Mouse (Mus musculus) myocyte (in vitro differentiated cells): ENCODE measurements around the gene Aplp2.

Source experiments
- MAX ChIP-seq: IDR thresholded peaks from one replicate; pipeline ENCODE4 v1.6.1; 2011; ENCODE audit warnings: low read depth, mild to moderate bottlenecking, control low read depth
- MYOD1 ChIP-seq, 3 experiments: IDR thresholded peaks; one replicate each; pipeline ENCODE4 v1.6.1; 2011; ENCODE audit warnings: control low read depth in 2 of 3, low read depth in 2 of 3, mild to moderate bottlenecking in 2 of 3, moderate library complexity in 1 of 3; ENCODE audit not compliant: insufficient read length in 2 of 3, control insufficient read depth in 1 of 3

DNA sequence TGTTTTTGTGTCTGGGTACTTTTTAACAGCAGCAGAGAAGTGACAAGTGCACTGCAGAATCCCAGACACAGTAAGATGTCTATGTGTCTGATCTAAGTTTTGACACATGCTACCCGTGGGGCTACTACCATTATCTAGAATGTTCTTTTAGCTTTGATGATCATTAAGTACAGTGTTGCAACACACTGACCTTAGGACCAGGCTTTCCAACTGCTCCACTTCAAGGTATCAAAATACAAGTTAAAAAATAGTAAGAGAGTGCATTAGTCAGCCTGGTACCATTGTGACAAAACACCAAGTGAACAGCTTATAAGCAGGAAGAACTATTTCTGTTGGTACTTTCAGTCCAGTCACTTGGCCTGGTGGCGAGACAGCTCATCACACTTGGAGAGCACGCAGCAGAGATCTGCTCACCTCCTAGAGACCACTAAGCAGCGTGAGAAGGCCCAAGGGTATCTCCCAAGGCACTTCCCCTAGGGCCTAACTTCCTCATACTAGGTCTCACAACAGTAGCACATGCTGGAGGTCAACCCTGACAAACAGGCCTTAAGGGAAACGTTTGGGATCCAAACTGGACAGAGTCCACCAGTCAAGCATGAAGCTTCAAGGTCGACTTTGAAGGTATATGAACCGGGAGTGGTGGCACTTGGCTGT lies 66.2 kb downstream of the Aplp2 start:
- TF ChIP-seq MAX (no peak), MYOD1 (IDR thresholded peaks at IDR 0.05; ENCODE audit: control insufficient read depth in 1 of 3, insufficient read length in 2 of 3, low read depth in 2 of 3) (no peak)
